Mouse (Mus musculus) adrenal gland, postnatal 10 days (tissue): ENCODE data around the gene Gorasp2. TPM values are rescaled to one million over a fixed set of nuclear protein-coding genes. Genes with fewer than 3 reads are reported as not detected.
A peak's percentile ranks its signal among the peaks of the same experiment; 100 is the strongest.

Experiments
- DNase-seq: peaks from one replicate; pipeline ENCODE4 v3.0.0; 2021; ENCODE audit warnings: mixed read lengths
- long read RNA-seq, 2 experiments: library from polyadenylated mRNA; stranded (forward); transcript quantifications; one replicate each; pipeline ENCODE4 v2.0.0; 2021
- total RNA-seq, 2 experiments: library from RNA; stranded (reverse); gene quantifications; 2 replicates each; pipeline ENCODE4 v1.2.3; 2021

Gene Gorasp2
- 10 to 100 TPM; 84.1 to 92.4 TPM for total RNA-seq
- long read RNA-seq, experiment 1, transcript Gorasp2-201 (10 exons, 2,238 nt), result major isoform, 30 of 80 reads
- long read RNA-seq, experiment 1, partial matches to known transcripts, result 46 of 80 reads
- long read RNA-seq, experiment 1, other reads (novel, unspliced or antisense), result 1 of 80 reads
- long read RNA-seq, experiment 2, transcript Gorasp2-201 (10 exons, 2,238 nt), result major isoform, 54 of 61 reads
- long read RNA-seq, experiment 2, partial matches to known transcripts, result 2 of 61 reads
- long read RNA-seq, experiment 2, other reads (novel, unspliced or antisense), result 2 of 61 reads

DNA sequence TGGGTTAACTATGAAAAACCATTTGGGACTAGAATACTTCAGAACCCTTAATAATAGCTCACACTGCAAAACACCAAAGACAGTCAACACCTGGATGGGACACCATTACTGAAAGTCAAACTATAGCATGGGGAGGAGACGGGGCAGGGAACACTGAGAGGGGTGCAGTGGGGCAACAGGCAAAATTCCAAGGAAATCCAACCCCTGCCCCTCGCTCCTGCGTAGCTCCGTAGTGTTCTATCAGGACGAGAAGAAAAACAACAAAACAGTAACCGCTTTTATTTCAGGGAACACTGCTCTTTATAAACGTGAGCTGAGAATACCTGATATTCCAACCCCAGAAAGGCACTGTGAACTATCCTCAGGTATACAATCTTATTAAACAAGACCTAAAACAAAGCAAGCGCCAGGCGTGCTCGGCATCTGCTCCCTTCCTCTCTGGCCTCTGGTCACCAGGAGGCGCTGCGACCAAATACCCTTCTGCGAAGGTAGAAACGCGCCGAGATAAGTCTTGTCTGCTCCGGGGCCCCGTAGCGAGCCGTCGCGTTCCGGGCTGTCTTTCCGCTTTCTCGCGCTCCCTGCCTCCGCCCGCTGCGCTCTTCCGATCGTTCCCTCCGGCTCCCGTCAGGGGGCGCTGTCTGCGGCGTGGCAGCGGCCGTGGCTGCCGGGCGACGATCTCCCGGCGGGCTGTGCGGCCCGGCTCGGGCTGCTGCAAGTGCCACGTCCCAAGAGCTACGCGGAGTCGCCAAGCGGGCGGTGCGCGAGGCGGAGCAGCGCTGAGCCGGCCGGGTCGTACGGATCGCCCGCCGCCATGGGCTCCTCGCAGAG is at the start of gene Gorasp2:
Gene Gorasp2 (plus strand): TSS at position 690 of the 828 bp plus-strand sequence.
- peak; percentile 98 for DNase-seq

DNA sequence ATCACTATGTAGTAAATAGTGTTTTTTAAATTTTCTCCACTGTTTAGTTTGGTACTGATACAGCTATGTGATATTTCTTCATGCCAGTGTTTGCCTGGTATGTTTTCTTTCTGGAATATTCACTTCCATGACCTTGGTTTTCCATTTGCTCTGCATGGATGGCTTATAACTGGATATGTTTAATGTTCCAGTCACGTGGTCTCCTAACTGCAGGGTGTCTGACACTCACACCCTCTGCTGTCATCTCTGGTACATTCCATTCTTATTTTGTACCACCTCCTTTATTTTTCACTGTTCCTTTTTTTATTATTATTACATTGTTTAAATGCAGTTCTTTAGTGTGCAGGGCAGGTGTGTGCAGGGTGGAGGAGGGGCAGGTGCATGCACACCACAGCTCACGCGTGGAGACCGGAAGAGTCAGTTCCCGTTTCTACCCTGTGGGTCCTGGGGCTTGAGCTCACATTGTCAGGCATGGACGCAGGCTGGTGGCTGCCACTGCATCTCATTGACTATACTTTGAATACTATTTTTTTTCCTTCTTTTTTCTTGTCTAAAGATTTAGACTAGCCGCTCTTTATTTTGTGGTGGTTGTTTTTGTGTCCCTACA is 46.5 kb upstream of the Gorasp2 start:
- DNase-seq, result no peak

DNA sequence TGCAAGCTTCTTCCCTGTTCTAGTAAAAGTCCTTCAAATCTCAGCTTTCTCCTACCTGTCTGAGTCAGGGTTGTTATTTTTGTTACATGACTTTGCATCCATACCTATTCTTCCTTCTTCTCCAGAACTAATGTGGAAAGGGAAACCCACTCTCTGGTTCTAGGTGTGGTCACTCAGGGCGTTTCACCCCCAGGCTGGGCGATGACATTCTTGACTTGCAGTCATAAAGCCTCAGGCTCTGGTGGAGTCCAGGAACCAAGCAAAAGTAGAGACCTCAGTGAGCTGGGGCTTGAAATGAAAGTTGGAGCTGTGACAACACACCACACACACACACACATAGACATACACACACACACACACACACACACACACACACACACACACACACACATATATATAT is 45.3 kb upstream of the Gorasp2 start:
- DNase-seq, result no peak

- DNase-seq, result no peak
Measured at GRCm38 (mm10) chr2:70616617-70617016, 44.8 kb upstream of the Gorasp2 start.

- DNase-seq, result no peak
Measured at GRCm38 (mm10) chr2:70619232-70619835, 42.0 kb upstream of the Gorasp2 start.

- DNase-seq, result peak; percentile 64
Measured at GRCm38 (mm10) chr2:70620225-70620624, 41.2 kb upstream of the Gorasp2 start.

- DNase-seq, result no peak
Measured at GRCm38 (mm10) chr2:70622244-70622643, 39.1 kb upstream of the Gorasp2 start.

- DNase-seq, result no peak
Measured at GRCm38 (mm10) chr2:70625761-70626160, 35.6 kb upstream of the Gorasp2 start.

DNA sequence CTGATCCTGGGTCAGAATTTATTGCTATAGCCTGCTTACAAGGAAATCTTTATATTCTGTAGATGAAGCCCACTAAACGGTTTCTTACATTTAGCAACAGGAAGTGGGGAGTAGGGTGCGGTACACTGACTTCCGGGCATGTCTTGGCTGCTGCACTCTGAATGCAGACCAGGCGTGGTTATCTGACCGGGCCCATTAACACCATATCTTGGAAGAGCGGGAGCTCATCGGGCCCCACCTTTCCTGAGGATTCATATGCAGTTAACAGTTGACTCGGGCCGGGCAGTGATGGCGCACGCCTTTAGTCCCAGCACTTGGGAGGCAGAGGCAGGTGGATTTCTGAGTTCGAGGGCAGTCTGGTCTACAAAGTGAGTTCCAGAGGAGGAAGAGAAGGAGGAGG is 33.0 kb upstream of the Gorasp2 start:
- DNase-seq, result no peak

DNA sequence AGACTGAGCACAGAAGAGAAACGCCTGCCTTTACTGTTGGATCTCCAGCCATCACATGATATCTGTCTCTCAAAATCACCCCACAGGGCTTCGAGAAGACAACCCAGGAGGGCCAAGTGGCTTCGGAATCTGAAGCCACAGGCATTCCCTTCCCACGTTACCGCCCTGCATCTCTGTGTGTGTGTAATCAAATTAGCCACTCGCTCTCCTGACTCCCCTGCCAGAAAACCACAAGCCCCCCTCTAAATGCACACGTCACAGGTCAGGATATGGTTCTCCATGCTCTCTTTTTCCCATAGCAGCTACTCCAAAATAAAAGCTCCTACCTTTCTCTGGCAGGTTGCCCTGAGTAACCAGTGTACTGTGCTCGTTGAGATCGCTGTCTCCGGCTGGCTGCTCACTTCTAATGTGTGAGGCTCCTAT is 32.0 kb upstream of the Gorasp2 start:
- DNase-seq, result peak; percentile 22

GRCm38 (mm10) chr2:70629921-70630320 is 31.5 kb upstream of the Gorasp2 start:
- no peak for DNase-seq

GRCm38 (mm10) chr2:70631321-70631720 is 30.1 kb upstream of the Gorasp2 start:
- DNase-seq, result no peak

- DNase-seq, result no peak
Measured at GRCm38 (mm10) chr2:70632412-70632811, 29.0 kb upstream of the Gorasp2 start.

DNA sequence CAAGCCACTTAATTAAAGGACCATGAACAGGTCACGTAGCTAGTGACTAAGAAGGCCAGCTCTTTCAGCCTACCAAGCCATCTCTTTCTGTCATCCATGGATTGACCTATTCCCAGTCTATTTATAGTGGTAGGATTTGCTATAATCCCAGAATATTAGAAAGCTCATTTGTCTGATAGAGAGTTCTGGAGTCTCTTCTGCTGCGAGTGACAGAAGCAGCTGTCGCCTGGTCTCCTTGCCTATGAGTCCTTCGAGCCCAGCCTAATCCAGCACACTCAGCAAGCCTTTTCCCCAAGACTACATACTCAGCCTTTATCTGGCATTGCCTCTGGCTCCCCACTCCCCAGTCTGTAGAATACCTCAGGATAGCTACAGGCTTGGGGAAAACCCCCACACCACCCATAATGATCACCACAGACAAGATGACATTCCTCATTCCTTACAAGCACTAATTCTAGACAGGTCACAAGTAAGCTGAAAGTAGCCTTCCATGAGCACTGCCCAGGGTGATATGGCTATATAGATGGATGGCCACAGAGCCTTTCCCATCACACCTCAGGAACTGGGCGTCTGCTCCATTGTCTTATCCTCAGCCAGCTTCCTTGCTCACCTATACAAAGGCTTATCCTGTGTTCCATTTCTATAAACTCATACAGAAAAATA is 27.2 kb upstream of the Gorasp2 start:
- no peak for DNase-seq

GRCm38 (mm10) chr2:70640968-70641367 is 20.4 kb upstream of the Gorasp2 start:
- DNase-seq, result no peak

DNA sequence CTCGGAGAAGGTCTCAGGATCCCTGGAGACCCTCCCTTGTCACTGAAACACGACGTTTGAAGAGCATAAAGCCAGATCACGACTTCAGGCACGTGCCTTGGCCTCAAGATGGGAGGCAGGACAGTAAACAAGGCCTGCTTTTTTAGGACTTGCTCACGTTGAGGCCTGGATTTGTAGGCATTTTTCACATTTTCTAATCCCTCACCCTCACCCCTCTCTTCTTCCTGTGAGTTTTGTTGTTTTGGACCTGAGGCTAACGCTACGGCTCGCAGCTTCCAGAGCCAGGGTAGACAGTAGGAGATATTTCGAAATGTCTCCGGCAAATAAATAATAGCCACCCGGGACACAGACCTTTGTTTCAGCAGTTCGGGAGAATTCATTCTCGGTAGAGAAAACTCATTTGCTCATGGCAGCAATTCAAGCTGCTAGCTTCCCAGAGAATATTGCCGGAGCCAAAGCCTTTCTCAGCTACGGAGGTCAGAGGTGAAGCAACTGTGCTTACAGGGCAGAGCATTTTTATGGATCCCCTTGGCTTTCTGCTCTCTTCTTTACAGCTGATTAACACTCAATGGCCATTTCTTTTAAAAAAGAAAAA is 18.3 kb upstream of the Gorasp2 start:
- DNase-seq, result peak; percentile 31

DNA sequence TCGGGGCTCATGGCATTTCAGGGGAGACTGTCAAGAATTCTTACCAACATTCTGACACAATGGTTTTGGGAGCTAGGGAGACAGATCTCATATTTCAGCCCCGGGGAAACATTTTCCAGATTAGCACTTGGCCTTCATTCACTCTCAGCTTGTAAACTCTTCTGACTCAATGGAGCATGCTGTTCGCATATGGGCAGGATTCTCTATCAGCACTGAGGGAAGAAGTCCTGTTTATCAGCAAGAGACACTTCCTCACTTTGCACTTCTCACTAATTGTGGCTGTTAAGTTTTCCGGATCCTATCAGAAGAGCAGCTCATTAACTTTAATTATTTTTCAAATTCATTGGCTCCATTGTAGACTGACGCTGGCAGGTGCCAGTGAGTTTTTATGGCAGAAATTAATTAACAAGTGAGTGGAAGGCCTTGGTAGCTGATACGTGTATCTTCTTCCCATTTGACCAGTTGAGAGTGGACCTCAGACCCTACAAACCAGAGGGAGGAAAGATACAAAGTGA is 16.1 kb upstream of the Gorasp2 start:
- no peak for DNase-seq

DNA sequence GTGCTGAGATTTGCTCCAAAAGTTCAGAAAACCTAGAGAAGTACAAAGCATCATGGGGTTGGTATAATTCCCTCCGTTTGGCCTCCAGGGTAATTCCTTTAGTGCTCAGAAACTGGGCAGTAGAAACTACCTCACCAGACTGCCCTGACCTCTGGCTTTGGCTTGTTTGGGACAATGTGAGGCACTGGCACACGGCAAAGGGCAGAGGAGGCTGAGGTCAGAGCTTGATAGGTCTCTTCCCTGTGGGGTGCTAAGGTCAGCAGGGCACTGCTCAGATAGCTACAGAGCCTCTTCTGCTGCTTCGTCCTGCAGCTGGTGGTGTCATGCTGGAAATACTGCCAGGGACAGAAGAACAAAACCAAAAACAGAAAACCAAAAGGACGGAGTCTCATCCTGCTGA is 13.7 kb upstream of the Gorasp2 start:
- no peak for DNase-seq

DNA sequence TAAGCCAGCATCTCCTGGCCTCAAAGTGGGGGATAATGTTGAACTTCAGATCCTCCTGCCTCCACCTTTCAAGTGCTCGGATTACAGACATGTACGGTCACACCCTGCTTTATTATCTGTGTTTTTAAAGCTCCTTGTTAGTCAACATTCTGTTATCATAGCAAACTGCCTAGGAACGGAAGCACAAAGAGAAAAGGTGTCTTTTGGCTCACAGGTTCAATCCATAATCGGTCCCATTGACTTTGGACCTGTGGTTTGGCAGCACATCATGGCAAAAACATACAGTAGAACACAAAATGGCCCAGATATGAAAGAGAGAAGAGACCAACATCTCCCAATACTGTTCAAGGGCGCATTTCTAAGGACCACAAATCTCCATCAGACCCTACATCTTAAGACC is 13.1 kb upstream of the Gorasp2 start:
- no peak for DNase-seq

GRCm38 (mm10) chr2:70649471-70649870 is 11.9 kb upstream of the Gorasp2 start:
- DNase-seq, result no peak

DNA sequence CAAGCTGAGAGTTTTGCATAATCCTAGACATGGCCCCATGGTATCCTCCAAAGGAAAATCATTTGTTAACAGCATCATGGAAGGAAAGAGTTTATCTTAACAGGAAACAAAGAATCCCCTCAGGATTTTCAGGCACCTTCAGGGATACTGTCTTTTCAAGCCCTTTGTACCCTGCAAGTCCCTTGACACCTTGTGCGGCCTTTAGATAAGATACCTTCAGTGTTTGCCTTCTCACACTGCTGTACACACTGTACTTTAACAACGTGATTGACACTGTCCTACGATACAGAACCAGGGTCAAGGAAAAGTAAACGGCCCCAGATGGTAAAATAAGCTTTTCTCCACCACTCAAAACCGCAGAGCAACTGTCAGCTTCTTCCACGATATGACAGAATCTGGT is 9.6 kb upstream of the Gorasp2 start:
- DNase-seq, result no peak

DNA sequence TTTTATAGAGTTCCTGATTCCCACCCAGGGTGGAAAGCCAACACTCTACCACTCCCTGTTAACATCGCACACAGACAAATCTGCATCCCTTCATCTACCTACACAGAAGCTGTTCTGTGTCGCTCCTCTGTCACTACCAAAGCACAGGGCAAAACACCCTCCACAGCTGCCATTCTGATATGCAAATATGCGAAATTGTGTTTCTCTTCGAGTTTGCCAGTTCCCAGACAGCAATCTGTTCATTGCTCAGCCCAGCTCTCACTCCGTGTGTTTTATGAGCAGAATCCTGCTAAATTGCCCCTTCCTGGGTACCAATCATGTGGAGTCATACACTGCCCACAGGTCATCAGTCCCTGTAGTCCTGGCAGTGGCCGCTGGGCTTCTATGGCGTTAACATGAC is 4.3 kb upstream of the Gorasp2 start:
- DNase-seq, result no peak
